Mouse (Mus musculus): ENCODE data around the gene Cbx5. TPM values are rescaled to one million over a fixed set of nuclear protein-coding genes. Genes with fewer than 3 reads are reported as not detected.
A peak's percentile ranks its signal among the peaks of the same experiment; 100 is the strongest.

Cbx5 gene
- total and polyA plus RNA-seq, 3 experiments = 4.4 to 80.2 (median 76.3) TPM

GRCm38 (mm10) chr15:103214971-103215907 lies 24.4 kb downstream of the Cbx5 start:
- DNase-seq = peak; percentile 90

- DNase-seq = no peak
Observed at GRCm38 (mm10) chr15:103214149-103214548, 25.5 kb downstream of the Cbx5 start.

GRCm38 (mm10) chr15:103205156-103205555 lies 34.5 kb downstream of the Cbx5 start:
- no peak for DNase-seq

GRCm38 (mm10) chr15:103202088-103202793 lies 37.4 kb downstream of the Cbx5 start:
- DNase-seq = no peak

GRCm38 (mm10) chr15:103197785-103198184 lies 41.8 kb downstream of the Cbx5 start:
- DNase-seq = no peak

GRCm38 (mm10) chr15:103196835-103197234 lies 42.8 kb downstream of the Cbx5 start:
- no peak for DNase-seq

GRCm38 (mm10) chr15:103193606-103194005 lies 46.0 kb downstream of the Cbx5 start:
- DNase-seq = peak; percentile 23

GRCm38 (mm10) chr15:103190531-103191462 lies 48.8 kb downstream of the Cbx5 start:
- peak; percentile 46 for DNase-seq

- no peak for DNase-seq
Observed at GRCm38 (mm10) chr15:103190083-103190482, 49.5 kb downstream of the Cbx5 start.

GRCm38 (mm10) chr15:103187803-103188202 lies 51.8 kb downstream of the Cbx5 start:
- no peak for DNase-seq

- peak; percentile 72 for DNase-seq
Observed at GRCm38 (mm10) chr15:103185462-103186198, 54.0 kb downstream of the Cbx5 start.

GRCm38 (mm10) chr15:103183651-103184610 lies 55.7 kb downstream of the Cbx5 start:
- DNase-seq = no peak

- DNase-seq = peak; percentile 67
Observed at GRCm38 (mm10) chr15:103183135-103183534, 56.5 kb downstream of the Cbx5 start.

- peak; percentile 81 for DNase-seq
Observed at GRCm38 (mm10) chr15:103182166-103182790, 57.3 kb downstream of the Cbx5 start.

- no peak for DNase-seq
Observed at GRCm38 (mm10) chr15:103180406-103180805, 59.2 kb downstream of the Cbx5 start.

GRCm38 (mm10) chr15:103178767-103179166 lies 60.8 kb downstream of the Cbx5 start:
- DNase-seq = no peak

GRCm38 (mm10) chr15:103178137-103178536 lies 61.5 kb downstream of the Cbx5 start:
- DNase-seq = no peak

GRCm38 (mm10) chr15:103177611-103178041 lies 62.0 kb downstream of the Cbx5 start:
- DNase-seq = no peak

GRCm38 (mm10) chr15:103176874-103177421 lies 62.7 kb downstream of the Cbx5 start:
- peak; percentile 90 for DNase-seq

All from adrenal gland, adult 2 months (tissue).